Mouse (Mus musculus): ENCODE measurements around the gene Prss56. TPM values are rescaled to one million over a fixed set of nuclear protein-coding genes. Genes with fewer than 3 reads are reported as not detected.

The Prss56 gene
- total RNA-seq (2021) = not detected in 2 replicates
- long read RNA-seq = 0 reads

DNA sequence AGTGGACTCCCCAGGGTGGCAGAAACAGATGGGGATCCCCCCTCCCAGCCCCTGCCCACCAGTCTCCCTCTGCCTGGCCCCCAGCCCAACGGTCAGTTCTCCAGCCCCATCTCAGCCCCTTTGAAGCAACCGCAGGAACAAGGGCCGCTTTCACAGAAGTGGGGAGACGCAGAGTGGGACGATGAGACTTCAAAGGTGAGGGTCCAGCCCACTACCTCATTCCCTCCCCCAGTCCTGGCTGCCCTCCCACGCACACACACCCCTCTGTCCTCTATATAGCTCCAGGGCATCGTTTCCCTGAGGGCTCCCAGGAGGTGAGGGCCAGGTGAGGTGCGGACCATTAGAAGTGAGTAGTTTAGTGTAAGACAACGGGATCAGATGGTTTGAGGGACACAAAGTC, at the start of gene Prss56:
Gene Prss56 (plus strand): TSS at position 301 of the 400 bp plus-strand sequence.
- no peak for DNase-seq

- DNase-seq = no peak
Observed at GRCm38 (mm10) chr1:87141550-87141949, 41.6 kb upstream of the Prss56 start.

DNA sequence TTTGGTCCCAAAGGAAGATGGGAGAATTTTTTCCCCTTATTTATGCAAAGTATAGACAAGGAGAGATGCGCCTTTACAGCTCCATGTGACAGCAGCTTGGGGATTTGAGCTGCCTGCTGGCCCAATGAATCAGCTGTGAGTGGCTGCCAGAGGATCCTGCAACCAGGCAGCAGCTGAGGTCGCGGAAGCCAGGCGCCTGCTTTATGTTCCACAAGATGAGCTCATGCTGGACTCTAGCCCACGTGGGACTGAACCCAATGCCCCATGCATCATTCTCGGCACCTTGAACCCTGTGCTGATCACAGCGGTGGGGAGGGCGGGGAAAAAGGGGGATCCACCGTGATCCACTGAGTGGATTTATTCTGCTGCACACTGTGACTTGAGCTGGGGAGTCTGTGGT, 40.7 kb upstream of the Prss56 start:
- DNase-seq = peak; percentile 79

GRCm38 (mm10) chr1:87143141-87143540, 40.0 kb upstream of the Prss56 start:
- peak; percentile 44 for DNase-seq

DNA sequence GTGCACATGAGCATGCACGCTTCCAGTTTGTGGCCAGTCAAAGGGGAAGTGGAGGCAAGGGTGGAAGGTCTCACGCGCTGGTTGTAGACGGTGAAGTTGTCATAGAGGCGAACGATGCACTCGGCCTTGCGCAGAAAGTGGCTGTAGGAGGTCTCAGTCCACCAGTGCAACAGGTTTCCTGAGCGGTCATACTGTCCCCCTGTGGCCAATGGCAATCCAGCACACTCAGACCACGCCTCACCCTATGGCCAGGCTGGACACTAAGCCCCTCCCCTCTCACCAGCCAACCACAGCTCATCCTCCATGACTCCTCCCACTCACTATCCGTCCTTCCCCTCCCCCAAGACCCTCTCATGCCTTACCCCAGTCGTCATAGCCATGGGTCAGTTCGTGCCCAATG, 33.7 kb upstream of the Prss56 start:
- no peak for DNase-seq

DNA sequence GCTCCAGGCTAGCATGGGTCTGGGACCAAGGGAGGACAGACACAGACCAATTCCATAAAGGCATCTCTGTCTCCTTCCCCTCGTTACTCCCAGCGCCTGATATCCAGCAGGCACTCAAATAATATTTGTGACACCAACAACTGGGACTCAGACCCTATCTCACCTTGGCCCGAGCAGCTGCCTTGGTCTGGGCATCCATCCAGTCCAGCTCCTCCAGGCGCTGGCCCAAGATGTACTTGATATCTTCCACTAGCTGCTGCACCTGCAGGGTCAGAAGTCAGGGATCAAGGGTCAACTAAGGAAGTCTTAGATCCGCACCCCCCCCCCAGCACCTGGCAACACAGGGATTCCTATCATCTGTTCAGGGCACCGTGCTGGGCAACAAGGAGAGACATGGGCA, 31.8 kb upstream of the Prss56 start:
- DNase-seq = no peak

DNA sequence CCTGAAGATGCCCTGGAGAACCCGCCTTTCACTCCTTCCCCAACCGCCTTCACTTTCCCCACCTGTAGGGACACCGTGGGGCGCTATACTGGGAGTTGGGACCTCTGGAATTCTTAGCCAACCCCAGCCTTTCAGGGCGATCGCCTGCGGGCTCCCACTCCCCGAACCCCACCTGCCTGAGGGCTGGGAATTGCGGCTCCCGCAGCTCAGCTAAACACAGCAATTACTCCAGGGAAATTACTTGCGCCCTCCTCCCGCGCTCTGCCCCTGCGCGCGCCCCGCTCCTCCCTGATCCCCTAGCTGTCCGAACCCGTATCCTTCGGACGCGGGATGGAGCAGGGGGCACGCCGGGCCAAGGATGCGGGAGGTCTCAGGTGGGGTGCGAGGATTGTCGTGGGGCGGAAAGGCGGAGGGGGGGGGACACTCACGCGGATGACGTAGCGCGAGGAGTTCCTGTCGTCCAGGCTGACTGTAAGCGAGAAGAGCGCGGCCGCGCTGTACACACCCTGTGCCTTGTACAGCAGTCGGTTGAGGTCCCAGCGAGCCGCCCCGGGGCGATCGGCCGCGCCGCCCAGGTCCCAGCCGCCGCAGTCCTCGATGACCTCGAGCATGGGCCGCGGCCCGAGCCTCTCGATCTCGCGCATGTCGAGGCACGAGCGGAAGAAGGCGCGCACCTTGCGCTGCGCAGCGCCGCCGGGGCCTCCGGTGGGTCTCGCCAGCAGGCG, 29.2 kb upstream of the Prss56 start:
- DNase-seq = no peak

- DNase-seq = no peak
Observed at GRCm38 (mm10) chr1:87154501-87155120, 28.5 kb upstream of the Prss56 start.

- peak; percentile 26 for DNase-seq
Observed at GRCm38 (mm10) chr1:87155531-87156198, 27.4 kb upstream of the Prss56 start.

GRCm38 (mm10) chr1:87156199-87156587, 26.9 kb upstream of the Prss56 start, which contains the start of gene Ecel1:
Gene Ecel1, minus strand, starts transcription at chr1:87156521.
- DNase-seq = no peak

GRCm38 (mm10) chr1:87159396-87159795, 23.7 kb upstream of the Prss56 start:
- DNase-seq = no peak

GRCm38 (mm10) chr1:87164164-87164795, 18.8 kb upstream of the Prss56 start:
- no peak for DNase-seq

DNA sequence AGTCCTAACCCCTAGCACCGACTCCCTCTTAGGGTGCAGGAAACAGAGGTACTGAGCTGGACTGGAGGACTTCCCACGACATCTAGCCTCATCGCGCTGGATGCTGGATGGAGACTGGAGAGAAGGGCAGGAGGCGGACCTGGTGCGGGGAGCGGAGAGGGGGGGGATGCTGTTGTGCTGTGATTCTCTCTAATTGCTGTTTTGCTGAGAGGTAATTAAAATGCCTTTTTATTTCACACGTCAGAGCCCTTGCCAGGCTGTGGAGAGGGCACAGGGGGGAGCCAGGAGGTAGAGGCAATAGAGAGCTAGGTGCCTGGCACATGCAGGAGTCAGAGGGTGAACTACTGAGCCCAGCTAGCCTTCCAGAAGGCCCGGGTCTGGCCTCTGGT, 18.3 kb upstream of the Prss56 start:
- no peak for DNase-seq

DNA sequence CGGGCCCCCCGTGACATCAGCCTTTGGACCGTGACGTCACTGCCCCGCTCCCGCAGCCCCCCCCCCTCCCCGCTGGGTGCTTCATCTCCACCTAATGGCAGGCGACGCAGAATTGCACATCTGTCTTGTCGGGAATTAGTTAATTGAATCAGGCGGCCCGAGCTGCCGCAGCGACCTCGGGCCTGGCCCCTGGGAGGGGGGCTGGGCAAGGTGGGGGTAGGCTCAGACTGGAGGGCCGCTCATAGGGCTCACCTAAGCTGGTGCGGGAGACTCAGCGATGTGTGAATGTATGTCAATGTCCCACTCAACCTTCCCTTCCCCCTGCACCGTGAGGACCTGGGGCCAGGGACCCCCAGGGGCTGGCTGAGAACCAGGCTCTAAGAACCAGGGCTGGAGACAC, 12.7 kb upstream of the Prss56 start:
- no peak for DNase-seq

DNA sequence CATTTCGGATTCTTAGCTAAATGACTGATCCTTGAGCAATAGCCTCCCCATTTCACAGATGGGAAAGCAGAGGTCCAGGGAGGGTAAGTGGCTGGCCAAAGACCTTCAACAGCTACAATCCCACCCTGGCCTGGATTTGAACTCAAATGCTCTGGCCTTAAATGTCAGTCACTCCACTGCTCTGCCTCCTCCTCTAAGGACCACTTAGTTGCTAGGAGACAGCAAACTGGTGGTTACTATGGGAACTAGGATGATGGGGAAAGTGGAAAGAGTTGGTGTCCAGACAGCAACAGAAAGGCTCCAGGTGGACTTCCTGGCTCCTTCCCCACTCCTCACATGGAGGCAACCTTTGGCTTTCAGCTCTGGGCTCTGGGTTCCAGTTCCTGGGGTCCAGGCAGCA, 11.8 kb upstream of the Prss56 start:
- DNase-seq = no peak

- peak; percentile 47 for DNase-seq
Observed at GRCm38 (mm10) chr1:87172316-87172715, 10.8 kb upstream of the Prss56 start.

GRCm38 (mm10) chr1:87174006-87174955, 8.8 kb upstream of the Prss56 start:
- DNase-seq = peak; percentile 72

DNA sequence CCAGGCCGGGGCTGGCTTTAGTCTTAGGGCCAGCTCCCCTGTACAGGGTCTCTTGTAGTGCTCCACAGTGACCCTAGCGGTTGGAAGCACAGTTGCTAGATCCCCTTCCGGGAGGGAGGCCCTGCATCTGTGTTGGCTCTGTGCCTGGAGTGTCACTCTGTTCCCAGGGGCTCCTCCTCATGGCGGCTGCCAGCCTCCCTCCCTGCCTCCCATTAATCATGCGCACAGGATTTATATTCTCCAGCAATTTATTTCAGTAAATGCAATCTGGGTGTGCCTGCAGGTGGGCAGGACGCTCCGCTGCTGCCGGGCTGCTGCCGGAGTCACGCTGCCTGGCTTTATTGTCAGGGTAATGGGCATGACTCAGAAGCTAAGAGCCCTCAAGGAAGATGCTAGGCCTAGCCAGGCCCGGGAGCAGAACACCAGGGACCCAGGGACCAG, 7.2 kb upstream of the Prss56 start:
- peak; percentile 31 for DNase-seq

DNA sequence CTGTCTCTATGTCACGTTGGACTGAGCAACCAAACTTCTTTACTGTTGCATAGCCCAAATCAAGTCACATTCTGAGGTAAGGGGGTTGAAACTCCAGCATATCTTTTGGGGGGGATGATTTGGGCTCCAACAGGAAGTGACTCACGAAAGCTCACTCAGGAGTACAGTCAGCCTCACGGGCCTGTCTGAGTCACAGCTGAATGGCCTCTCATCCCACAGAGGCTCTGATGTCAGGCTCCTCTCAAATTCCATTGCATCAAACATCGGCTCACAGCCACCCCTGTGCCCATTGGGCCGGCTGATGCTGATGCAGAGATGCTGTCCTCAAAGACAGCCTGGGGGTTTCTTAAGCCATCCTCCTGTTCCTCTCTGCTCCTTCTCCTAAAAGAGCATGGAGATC, 2.2 kb upstream of the Prss56 start:
- DNase-seq = peak; percentile 55

DNA sequence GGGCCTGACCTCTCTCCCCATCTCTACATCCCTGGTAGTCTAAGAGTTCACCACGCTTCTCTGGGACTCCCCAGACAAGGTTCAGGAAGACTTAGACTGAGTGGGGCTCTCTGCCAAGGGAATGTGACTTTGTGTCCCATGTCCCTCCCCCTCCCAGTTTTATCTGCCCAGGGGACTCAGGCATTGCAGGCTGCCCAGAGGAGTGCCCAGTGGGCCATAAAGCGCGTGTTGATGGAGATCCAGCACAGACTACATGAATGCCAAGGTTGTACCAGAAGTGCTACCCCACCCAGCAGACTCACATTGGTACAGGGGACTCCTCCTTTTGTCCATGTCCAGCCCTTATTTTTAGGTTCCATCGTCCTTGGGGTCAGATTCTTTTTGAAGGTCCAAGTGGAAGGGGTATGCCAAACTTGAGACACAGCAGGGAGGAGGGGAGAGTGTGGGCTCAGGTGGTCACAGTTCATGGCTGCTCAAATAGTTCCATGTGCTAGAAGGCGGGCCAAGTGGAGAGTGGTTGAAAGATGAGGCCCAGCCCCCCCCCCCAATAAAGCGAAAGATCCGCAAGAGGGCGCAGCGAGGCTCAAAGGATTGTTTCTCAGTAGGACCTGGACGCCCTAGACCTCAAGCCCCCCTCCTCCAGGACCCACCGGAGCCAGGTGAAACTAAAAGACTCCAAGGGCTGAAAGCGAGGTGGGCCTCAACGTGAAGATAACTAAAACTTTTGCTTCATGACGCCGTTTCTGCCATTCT, 1.1 kb downstream of the Prss56 start:
- DNase-seq = no peak

DNA sequence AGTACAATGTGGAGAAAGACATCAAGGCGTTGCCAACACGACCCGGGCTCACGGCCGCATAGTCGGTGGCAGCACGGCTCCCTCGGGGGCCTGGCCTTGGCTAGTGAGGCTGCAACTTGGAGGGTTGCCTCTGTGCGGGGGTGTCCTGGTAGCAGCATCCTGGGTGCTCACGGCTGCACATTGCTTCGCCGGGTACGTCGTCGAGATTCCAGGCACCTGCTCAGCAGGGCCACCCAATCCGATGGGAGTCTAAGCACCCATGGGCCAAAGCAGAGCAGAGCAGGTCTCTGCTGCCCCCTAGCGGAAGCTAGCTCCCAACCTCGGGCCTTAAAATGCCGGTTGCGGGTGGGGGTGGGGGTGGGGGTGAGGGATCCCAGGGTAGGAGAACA, 1.6 kb downstream of the Prss56 start:
- peak; percentile 82 for DNase-seq

Data from adrenal gland, postnatal 25 days (tissue).